Mouse (Mus musculus) ES-Bruce4 (cell line): Measurements from ENCODE around the gene Alox5.

Experiments used
- CTCF ChIP-seq: IDR thresholded peaks from one replicate; pipeline ENCODE4 v1.8.1; 2011; ENCODE audit warnings: low read depth, low read length
- POLR2A ChIP-seq: IDR thresholded peaks from one replicate; pipeline ENCODE4 v1.8.1; 2011; ENCODE audit warnings: low read length; ENCODE audit not compliant: insufficient read depth

GRCm38 (mm10) chr6:116412546-116413325, 48.2 kb downstream of the Alox5 start:
- TF ChIP-seq CTCF (no peak), POLR2A (no peak)
